Mouse (Mus musculus) stomach, adult 2 months (tissue): ENCODE results near the gene Gabra3. TPM values are rescaled to one million over a fixed set of nuclear protein-coding genes. Genes with fewer than 3 reads are reported as not detected.

Experiments
- polyA plus RNA-seq: library from polyadenylated mRNA; depleted of rRNA; stranded (reverse); fragments of >200 nt; gene quantifications from 2 replicates; pipeline ENCODE4 v1.2.3, GENCODE M21; 2012; rRNA removed

Gabra3 gene
- not detected in 2 replicates for polyA plus RNA-seq

DNA sequence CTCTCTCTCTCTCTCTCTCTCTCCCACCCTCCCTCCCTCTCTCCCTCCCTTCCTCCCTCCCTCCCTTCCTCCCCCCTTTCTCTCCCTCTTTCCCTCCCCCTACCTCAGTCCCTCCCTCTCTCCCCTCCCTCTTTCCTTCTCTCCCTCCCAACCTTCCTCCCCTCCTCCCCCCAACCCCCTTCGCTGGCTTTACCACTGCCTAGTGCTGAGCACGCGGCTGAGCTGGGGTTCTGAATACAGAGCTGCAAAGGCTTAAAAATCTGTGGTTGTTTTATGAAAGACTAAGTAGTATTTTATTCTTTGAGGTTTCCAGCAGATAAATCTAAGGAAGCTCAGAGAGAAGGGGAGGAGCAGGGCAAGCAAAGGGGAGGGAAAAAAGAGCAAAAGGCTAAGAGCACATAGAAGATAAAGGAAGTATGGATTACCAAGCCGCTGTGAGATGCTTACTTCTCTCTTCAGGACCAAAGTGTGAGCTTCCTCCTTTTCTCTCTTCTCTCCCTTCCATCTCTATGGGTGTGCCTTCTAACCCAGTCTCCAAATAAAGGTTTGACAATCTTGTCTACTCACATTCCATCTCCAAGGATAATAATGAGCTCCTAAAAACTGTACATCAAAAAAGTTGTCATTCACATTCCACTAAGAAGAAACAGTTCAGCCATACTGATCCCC is at the start of gene Gabra3:
TSS of gene Gabra3 (minus strand) at position 619 of the 669 bp plus-strand sequence.

GRCm38 (mm10) chrX:72386758-72387157 is 269.9 kb downstream of the Gabra3 start, which contains the start of gene Magea10:
Magea10 (minus strand) TSS chrX:72386858.

Other genes with a start within 250 kb of the Gabra3 start
- 0.03 and 0.04 TPM in 2 replicates for gene Gabrq, start 168.3 kb upstream of the Gabra3 start, polyA plus RNA-seq